Mouse (Mus musculus): ENCODE measurements around the gene Mapk8ip3. TPM values are rescaled to one million over a fixed set of nuclear protein-coding genes. Genes with fewer than 3 reads are reported as not detected.

The Mapk8ip3 gene
- 10 to 100 TPM in 1 of 2 experiments, 1 to 10 TPM in 1; 3.9 to 54.1 TPM for polyA plus RNA-seq (2012; fragmentation: generic; extraction: Trizol)

DNA sequence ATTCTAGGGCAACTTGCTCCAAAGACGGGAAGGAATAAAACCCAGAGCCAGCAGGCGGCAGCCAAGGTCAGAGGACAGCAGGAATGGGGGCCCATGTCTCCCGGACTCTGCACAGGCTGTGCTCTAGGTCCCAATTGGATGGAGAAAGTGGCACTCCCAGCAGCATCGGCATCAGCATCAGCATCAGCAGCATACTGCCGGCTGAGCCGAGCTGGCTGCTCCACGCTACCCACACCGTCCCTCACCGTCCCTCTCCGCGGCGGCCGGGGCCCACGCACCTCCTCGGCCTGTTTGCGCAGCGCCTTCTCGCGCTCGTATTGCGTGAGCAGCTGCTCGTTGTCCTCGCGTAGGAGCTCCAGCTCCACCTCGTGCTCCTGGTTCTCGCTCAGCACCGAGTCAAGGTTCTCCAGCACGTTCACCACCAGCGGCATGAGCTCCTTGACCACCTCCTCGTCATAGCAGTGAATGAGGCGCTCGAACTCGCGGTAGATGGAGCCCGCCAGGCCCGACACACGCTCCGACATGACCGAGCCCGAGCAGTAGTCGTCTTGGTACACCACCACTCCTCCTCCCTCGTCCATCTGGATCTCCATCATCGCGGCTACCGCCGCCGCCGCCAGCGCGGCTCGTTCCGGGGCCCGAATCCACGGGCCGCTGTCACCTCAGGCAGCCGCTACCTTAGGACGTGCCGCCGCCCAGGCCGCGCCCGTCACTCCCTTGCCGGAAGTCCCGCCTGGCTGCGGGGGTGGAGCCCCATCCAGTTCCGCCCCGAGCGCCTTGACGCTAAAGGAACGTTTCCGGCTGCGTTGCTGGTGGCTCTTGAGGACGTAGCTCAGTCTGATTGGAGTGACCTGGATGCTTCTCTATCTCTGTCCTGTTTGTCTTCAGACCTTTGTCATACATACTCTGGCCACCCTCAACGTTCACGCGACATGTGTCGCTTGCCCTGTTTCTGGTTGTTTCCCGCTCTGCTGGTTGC is at the start of gene Mapk8ip3:
Gene Mapk8ip3 (minus strand): TSS at position 719 of the 979 bp plus-strand sequence.

GRCm38 (mm10) chr17:24960135-24960851 is 23.5 kb upstream of the Mapk8ip3 start, which contains the start of gene Jpt2:
Gene Jpt2 (minus strand): TSS chr17:24960689.

DNA sequence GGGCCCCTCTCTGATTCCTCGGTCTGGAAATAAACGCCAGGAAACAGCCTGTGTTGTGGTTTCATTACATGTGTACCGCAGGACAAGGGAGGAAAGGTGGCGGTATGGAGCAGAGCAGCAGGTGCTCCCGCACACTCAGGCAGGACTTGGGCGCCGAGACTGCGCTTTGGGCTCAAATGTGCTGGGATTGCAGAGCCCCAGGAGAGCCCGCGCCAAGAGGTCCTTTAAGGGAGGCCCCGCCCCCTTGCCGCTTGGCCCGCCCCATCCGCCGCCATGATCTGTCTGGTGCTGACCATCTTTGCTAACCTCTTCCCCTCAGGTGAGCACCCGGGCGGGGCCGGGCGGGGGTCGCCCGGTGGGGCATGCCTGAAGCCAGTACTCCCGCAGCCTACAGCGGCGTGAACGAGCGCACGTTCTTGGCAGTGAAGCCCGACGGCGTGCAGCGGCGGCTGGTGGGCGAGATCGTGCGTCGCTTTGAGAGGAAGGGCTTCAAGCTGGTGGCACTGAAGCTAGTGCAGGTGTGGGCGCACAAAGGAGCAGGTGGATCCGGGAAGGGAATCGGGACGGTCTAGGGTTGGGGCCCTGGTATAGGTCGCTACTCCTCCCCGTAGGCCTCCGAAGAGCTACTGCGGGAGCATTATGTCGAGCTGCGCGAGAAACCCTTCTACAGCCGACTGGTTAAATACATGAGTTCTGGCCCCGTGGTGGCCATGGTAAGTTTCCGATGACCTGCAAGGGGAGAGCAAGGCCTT is 40.4 kb downstream of the Mapk8ip3 start, which contains the start of gene Nme3:
Gene Nme3 (plus strand): TSS at position 260 of the 752 bp plus-strand sequence.

DNA sequence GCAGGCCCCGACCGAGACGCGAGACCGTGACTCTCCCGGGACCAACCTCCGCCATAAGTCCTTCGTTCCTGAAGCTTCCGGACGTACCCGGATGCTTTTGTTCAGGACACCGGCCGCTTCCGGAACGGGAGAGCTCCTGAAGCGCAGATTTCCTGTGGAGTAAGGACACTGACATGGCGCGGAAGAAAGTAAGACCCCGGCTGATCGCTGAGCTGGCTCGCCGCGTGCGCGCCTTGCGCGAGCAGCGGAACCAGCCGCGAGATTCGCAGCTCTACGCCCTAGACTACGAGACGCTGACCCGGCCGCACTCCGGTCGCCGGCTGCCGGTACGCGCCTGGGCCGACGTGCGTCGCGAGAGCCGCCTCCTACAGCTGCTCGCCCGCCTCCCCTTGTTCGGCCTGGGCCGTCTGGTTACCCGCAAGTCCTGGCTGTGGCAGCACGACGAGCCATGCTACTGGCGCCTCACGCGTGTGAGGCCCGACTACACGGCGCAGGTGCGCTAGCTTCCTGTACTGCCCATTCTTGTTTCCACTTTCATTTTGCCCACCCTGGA is 41.7 kb downstream of the Mapk8ip3 start, which contains the start of the genes Eme2 and Mrps34:
Gene Eme2 (minus strand): TSS at position 93 of the 553 bp plus-strand sequence.
Gene Mrps34 (plus strand): TSS at position 122 of the 553 bp plus-strand sequence.

DNA sequence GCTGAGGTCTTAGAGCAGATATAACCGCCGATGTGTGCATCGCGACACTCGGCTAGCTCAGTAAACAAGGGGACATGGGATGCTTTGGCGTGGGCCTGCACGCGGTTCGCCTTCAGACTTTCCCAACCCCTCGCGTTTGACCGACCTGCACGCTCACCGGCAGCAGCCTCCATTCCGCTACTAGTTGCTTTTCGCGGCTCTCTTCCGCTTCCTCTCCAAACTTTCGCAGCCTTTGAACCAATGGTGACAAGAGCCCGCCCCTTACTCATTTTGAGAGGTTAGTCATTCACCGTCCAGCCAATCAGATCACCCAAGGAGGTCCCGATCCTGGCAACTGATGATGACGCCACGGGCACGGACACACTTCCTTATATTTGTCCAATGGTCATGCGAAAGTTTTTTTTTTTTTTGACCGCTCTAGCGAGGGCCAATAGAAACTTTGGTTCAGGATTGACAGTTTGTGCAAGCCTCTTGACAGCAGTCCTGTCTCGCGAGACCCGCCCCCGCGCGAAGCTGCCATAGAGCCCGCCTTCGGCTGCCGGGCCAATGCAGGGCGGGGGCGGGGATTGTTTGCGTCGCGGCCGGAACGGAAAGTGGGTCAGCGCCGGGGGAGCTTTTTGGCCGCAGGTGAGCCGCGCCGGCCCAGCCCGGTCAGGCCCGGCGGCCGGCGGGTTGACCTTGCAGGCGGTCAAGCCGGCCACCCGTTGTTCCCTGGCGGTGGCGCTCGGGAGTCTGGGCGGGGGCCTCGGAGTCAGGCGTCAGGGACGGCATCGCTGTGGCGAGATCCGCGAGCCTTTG is 50.4 kb downstream of the Mapk8ip3 start, which contains the start of the genes Nubp2 and Spsb3:
Gene Nubp2 (minus strand): TSS at position 216 of the 798 bp plus-strand sequence.
Gene Spsb3 (plus strand): TSS at position 510 of the 798 bp plus-strand sequence.

DNA sequence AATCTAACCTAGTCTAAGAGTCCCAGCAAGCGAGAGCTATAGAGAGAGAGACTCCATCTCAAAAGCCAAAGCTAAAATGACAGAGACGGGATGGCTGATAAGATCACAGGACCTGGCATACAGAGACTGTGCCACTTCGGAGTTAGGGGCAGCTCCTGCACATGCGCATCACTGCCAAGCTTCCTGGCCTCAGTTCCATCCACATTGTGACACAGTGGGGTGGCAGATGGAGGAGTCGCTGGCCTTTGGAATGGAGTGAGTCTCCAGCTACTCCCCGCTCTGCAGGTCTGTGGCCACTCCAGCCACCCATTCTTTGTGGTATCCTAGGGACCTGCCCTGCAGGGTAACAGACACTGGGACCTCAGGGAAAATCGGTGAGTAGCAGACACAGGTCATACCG is 71.0 kb downstream of the Mapk8ip3 start, which contains the start of gene Igfals:
Gene Igfals (plus strand): TSS at position 222 of the 400 bp plus-strand sequence.

DNA sequence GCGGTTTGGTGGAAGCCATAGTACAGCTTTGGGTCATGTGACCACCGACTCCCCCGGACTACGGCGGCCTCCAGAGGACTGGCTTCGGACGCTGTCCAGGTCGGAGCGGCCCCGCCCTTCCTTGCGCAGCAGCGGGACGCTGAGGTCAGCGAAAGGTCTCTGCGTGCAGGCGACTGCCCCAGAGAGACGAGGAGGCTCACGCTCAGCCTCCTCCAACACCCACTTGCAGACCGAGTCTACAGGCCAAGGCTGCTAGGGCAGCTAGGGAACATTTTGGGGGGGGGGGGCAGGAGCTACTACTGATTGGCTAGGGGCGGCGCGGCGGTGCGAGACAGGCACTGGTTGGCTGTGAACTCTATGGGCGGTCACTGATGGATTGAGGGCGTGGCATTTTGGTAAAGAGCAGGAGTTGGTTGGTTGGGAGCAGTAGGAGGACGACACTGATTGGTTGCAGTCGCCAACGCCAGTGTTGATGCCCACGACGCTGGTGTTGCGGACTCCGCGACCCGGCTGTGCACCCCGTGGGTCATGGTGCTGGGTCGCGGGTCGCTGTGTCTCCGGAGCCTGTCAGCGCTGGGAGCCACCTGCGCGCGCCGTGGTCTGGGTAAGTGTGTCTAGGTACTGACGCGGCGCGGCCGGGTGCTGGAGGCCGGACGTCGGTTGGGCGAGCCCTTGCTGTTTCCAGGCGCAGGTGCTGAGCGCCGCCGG is 86.6 kb downstream of the Mapk8ip3 start, which contains the start of gene Fahd1:
Gene Fahd1 (minus strand): TSS at position 300 of the 708 bp plus-strand sequence.

Other genes starting within 250 kb of the Mapk8ip3 start
- gene Syngr3, start 247.0 kb downstream of the Mapk8ip3 start, polyA plus RNA-seq (2012; fragmentation: generic; extraction: Trizol): under 1 TPM; 0.14 to 0.27 TPM
- gene Gfer, start 240.8 kb downstream of the Mapk8ip3 start, polyA plus RNA-seq (2012; fragmentation: generic; extraction: Trizol): 10 to 100 TPM; 40.0 to 84.5 TPM
- 1 to 10 TPM; 1.9 to 6.3 TPM for gene Noxo1, start 240.7 kb downstream of the Mapk8ip3 start, polyA plus RNA-seq (2012; fragmentation: generic; extraction: Trizol)
- gene Tbl3, start 229.3 kb downstream of the Mapk8ip3 start, polyA plus RNA-seq (2012; fragmentation: generic; extraction: Trizol): 100 to 1,000 TPM in 1 of 2 experiments, 10 to 100 TPM in 1; 28.8 to 116 TPM
- 1 to 10 TPM; 2.0 to 2.2 TPM for gene Rnf151, start 218.9 kb downstream of the Mapk8ip3 start, polyA plus RNA-seq (2012; fragmentation: generic; extraction: Trizol)
- gene Rps2, start 218.9 kb downstream of the Mapk8ip3 start, polyA plus RNA-seq (2012; fragmentation: generic; extraction: Trizol): 100 to 1,000 TPM; 451 to 471 TPM
- gene Ndufb10, start 212.5 kb downstream of the Mapk8ip3 start, polyA plus RNA-seq (2012; fragmentation: generic; extraction: Trizol): 100 to 1,000 TPM; 438 to 576 TPM
- not detected for gene Rpl3l, start 209.2 kb downstream of the Mapk8ip3 start, polyA plus RNA-seq (2012; fragmentation: generic; extraction: Trizol)
- gene Msrb1, start 200.3 kb downstream of the Mapk8ip3 start, polyA plus RNA-seq (2012; fragmentation: generic; extraction: Trizol): 100 to 1,000 TPM in 1 of 2 experiments, 10 to 100 TPM in 1; 99.5 to 155 TPM
- gene Hs3st6, start 184.0 kb downstream of the Mapk8ip3 start, polyA plus RNA-seq (2012; fragmentation: generic; extraction: Trizol): under 1 TPM; 0.02 to 0.04 TPM
- not detected for gene Meiob, start 132.7 kb downstream of the Mapk8ip3 start, polyA plus RNA-seq (2012; fragmentation: generic; extraction: Trizol)
- 10 to 100 TPM; 29.5 to 54.2 TPM for gene Hagh, start 96.8 kb downstream of the Mapk8ip3 start, polyA plus RNA-seq (2012; fragmentation: generic; extraction: Trizol)
- gene Fahd1, start 86.6 kb downstream of the Mapk8ip3 start, polyA plus RNA-seq (2012; fragmentation: generic; extraction: Trizol): 10 to 100 TPM in 1 of 2 experiments, 1 to 10 TPM in 1; 2.4 to 14.2 TPM
- gene Igfals, start 71.0 kb downstream of the Mapk8ip3 start, polyA plus RNA-seq (2012; fragmentation: generic; extraction: Trizol): 1 to 10 TPM in 1 of 2 experiments, under 1 TPM in 1; 0.02 to 1.7 TPM
- 10 to 100 TPM; 52.2 to 83.5 TPM for gene Nubp2, start 50.6 kb downstream of the Mapk8ip3 start, polyA plus RNA-seq (2012; fragmentation: generic; extraction: Trizol)
- 10 to 100 TPM; 29.6 to 47.8 TPM for gene Spsb3, start 50.3 kb downstream of the Mapk8ip3 start, polyA plus RNA-seq (2012; fragmentation: generic; extraction: Trizol)
- gene Eme2, start 41.9 kb downstream of the Mapk8ip3 start, polyA plus RNA-seq (2012; fragmentation: generic; extraction: Trizol): 10 to 100 TPM; 10.0 to 12.7 TPM
- 100 to 1,000 TPM; 126 to 185 TPM for gene Mrps34, start 41.9 kb downstream of the Mapk8ip3 start, polyA plus RNA-seq (2012; fragmentation: generic; extraction: Trizol)
- 10 to 100 TPM; 23.3 to 53.3 TPM for gene Nme3, start 40.5 kb downstream of the Mapk8ip3 start, polyA plus RNA-seq (2012; fragmentation: generic; extraction: Trizol)
- gene Jpt2, start 23.7 kb upstream of the Mapk8ip3 start, polyA plus RNA-seq (2012; fragmentation: generic; extraction: Trizol): 10 to 100 TPM; 19.4 to 33.6 TPM
- gene Cramp1l, start 78.8 kb upstream of the Mapk8ip3 start, polyA plus RNA-seq (2012; fragmentation: generic; extraction: Trizol): 1 to 10 TPM in 1 of 2 experiments, under 1 TPM in 1; 0.59 to 5.7 TPM
- gene Ift140, start 79.1 kb upstream of the Mapk8ip3 start, polyA plus RNA-seq (2012; fragmentation: generic; extraction: Trizol): 10 to 100 TPM in 1 of 2 experiments, 1 to 10 TPM in 1; 6.5 to 21.9 TPM
- gene Tmem204, start 146.6 kb upstream of the Mapk8ip3 start, polyA plus RNA-seq (2012; fragmentation: generic; extraction: Trizol): under 1 TPM; 0.61 to 0.90 TPM
- gene Telo2, start 179.0 kb upstream of the Mapk8ip3 start, polyA plus RNA-seq (2012; fragmentation: generic; extraction: Trizol): 10 to 100 TPM; 20.3 to 26.2 TPM
- not detected for gene Ptx4, start 183.8 kb upstream of the Mapk8ip3 start, polyA plus RNA-seq (2012; fragmentation: generic; extraction: Trizol)
- 10 to 100 TPM in 1 of 2 experiments, 1 to 10 TPM in 1; 8.8 to 22.3 TPM for gene Clcn7, start 196.4 kb upstream of the Mapk8ip3 start, polyA plus RNA-seq (2012; fragmentation: generic; extraction: Trizol)
- not detected for gene Ccdc154, start 225.5 kb upstream of the Mapk8ip3 start, polyA plus RNA-seq (2012; fragmentation: generic; extraction: Trizol)
- gene Gm38655, start 238.5 kb upstream of the Mapk8ip3 start, polyA plus RNA-seq (2012; fragmentation: generic; extraction: Trizol): not detected
- gene BC003965, start 247.6 kb upstream of the Mapk8ip3 start, polyA plus RNA-seq (2012; fragmentation: generic; extraction: Trizol): 10 to 100 TPM in 1 of 2 experiments, 1 to 10 TPM in 1; 4.9 to 10.7 TPM